Mouse (Mus musculus): Measurements from ENCODE around the gene Vill. TPM values are rescaled to one million over a fixed set of nuclear protein-coding genes. Genes with fewer than 3 reads are reported as not detected.

The Vill gene
- 10 to 100 TPM; 13.0 to 14.8 TPM for polyA plus RNA-seq (2017; shearing (Covaris generic))

- ATAC-seq: no peak
Measured at GRCm38 (mm10) chr9:119052154-119052944, at the start of gene Vill. Gene Vill, plus strand, starts transcription at chr9:119052778.

DNA sequence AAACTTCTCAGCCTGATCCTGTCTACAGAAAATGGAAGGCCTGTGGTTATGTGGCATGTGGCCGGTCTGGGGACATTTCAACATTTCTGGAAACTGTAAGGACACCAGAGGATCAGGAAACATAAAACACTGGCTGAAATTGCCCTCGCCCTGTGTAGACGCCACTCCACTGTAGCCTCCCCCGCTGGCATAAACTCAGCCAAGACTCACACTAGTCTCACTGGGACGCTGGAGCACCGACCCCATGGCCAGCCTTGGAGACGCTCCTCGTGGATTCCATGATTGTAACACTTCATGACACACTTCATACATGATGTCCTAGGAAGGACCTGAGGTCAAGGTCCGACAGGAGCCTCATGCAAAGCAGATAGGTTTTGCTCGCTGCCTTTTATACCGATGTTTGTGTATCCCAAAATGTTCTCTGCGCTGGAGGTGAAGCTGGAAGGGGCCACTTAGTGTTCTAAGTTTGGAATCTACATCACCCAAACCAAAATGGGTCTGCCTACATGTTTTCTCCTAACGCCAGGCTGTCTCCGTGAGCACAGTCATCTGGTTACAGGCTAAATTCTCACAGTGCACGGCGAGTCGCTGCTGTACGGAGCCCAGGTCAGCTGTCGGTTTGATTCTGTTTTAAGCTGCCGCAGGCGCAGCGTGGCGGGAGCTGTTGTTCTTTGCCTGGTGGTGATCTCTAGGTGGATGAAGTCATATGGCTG is 48.4 kb upstream of the Vill start:
- no peak for ATAC-seq

- ATAC-seq: no peak
Measured at GRCm38 (mm10) chr9:119004703-119005076, 47.9 kb upstream of the Vill start.

DNA sequence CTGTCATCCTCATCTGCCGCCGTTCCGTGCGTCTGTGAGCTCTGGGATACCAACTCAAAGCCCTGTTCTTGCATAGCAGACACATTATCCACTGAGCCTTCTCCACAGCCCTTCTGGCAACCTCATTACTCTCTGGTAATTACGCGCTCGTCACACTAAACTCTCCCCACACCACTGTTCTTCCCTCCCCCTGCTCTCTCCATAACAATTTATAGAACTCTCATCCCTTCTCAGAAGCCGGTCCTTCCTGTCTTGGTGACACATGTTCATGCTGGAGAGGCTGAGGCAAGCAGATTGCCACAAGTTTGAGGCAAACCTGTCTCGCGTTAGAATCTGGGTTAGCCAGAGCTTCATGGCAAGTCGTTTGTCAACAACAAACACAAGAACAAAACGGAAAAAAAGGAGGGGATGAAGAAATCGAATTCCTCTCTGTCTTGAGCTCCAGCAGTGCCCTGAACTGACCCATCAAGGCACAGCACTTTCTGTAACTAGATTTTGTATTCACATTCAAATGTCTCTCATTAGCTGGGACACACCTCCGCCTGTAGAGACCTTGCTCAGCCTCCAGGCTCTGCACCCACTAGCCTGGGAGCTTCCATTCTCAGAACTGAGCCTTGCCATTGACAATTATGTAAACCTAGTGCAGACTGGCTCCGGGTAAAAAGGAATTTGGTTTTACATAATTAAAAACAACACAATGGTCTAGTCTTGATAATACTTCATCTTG is 47.1 kb upstream of the Vill start:
- ATAC-seq: no peak

DNA sequence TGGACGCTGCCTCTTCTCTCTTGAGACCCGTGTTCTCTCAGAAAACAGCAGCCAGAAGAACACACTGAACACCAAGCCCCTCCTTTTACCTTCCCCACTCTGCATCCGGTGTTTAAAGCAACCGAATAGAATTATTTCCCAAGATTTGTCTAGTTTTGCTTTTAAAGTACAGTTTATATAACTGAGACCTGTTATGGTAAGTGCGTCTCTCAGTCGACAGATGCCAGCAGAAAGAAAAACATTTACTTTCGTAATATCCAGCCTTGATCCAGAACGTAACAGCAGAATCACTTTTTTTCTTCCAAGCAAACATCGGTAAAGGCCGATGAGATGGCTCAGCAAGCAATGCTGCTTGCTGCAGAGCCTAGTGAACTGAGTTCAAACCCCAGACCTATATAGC is 45.3 kb upstream of the Vill start:
- ATAC-seq: no peak

GRCm38 (mm10) chr9:119008871-119009270 is 43.7 kb upstream of the Vill start:
- no peak for ATAC-seq

- ATAC-seq: no peak
Measured at GRCm38 (mm10) chr9:119010156-119010710, 42.3 kb upstream of the Vill start.

GRCm38 (mm10) chr9:119016785-119017507 is 35.6 kb upstream of the Vill start:
- ATAC-seq: no peak

- ATAC-seq: no peak
Measured at GRCm38 (mm10) chr9:119021731-119022130, 30.8 kb upstream of the Vill start.

GRCm38 (mm10) chr9:119025263-119025662 is 27.3 kb upstream of the Vill start:
- ATAC-seq: no peak

- no peak for ATAC-seq
Measured at GRCm38 (mm10) chr9:119025832-119026331, 26.7 kb upstream of the Vill start.

DNA sequence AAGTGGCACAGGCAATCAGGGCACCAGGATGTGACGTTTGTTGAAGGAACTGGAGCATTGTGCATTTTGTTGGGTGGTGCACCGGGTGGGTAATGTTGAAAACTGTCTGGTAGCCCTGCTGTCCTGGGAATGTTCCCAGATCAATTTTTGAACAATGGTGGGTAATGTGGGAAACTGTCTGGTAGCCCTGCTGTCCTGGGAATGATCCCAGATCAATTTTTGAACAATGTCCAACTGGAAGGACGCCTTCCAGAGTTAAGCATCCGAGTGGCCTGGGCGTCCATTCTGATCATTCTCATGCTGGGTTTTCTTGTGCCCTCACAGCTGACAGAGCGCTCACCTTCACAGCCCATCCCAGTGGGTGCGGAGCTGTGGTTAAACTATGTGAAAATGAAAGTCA is 25.2 kb upstream of the Vill start:
- no peak for ATAC-seq

- ATAC-seq: no peak
Measured at GRCm38 (mm10) chr9:119028226-119029195, 24.1 kb upstream of the Vill start.

DNA sequence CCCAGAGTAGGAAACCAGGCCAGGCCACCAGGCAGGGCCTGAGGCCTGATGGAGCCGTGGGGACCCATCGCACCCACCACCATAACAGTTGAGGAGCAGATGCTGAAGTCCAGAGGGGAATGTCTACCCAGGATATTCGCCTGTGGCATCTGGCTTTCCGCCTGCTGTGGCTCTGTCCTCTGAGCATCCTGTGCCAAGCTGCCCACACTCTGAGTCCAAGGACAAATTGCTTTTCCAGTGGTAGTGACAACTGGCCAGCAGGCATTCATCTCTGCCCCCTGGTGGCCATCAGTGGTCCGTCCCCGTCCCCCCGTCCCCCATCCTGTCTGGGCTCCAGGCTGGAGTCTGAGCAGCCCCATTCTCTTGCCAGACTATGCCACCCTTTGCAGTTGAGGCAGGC is 23.0 kb upstream of the Vill start:
- no peak for ATAC-seq

DNA sequence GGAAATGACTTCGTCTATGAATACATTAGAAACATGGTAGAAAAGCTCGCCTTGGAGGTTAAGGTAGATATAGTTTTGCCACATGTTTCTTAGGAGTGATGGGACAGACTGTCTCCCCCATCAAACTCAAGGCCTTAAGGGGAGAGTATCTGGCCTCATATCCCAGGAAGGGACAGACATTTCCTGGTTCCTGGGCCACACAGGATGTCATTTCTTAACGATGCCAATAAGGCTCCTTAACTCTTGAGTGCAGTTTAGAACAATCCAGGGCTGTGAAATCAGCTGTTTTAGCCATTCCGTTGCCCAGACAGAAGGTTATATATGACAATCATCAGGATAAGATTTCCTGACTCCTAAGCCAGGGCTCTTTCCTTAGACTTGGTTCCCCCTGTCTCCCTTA is 21.5 kb upstream of the Vill start:
- no peak for ATAC-seq

DNA sequence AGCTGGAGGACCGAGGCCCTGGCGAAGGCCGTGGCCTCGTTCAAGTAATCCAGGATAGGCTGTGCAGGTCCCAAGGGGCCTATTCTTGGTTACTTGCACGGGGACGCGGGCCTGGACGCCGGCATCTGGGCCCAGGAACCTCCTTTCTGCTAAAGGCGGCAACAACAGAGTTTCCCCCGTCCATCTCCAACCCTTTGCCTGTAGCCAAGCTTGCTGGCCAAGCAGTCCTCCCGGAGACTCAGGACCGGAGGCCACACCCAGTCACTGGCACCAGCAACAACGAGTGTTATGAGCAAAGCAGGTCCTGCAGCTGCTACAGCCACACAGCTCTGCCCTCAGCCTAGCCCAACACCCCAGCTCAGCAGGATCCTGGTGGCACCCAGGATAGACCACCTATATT is 20.8 kb upstream of the Vill start:
- no peak for ATAC-seq

DNA sequence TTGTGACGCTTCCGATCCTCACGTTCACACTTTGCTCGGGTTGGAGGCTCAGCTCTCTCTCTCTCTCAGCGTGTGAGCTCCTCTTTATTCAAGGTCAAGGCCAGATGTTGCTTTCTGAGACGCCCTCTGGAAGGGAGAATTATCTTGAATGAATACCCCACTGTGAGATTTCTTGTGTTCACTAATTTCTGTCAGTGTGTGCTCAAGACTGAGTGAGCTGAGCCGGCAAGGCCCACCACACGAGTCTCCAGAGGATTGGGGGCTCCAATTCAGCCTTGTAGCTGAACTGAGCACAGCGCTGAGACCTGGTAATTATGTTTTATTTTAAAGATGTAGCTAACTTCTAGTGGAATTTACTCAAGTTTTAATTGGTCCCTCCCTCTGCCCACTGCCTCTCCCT is 20.0 kb upstream of the Vill start:
- ATAC-seq: no peak

GRCm38 (mm10) chr9:119033111-119033921 is 19.3 kb upstream of the Vill start:
- ATAC-seq: no peak

DNA sequence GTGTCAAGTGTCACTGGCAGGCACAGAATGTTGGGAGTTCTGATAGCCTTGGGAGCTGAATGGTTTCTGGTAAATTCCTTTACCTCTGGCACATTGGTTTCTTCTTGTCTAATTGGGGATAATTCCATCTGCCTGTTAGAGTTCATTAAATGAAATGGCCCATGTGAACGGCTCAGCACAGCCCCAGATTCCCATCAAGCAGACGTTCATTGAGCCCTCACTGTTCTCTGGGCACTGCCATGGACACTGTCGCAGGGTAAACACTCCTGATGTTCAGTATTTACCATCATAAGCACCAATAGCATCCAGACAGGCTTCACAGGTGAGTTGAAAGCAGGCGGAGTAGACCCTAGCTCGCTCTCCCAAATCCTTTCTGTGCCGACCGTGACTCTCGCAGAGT is 18.5 kb upstream of the Vill start:
- ATAC-seq: no peak

Data from activated CD4-positive, CD25-positive, alpha-beta regulatory T cell, adult 4 months (primary cell).